Mouse (Mus musculus) limb, embryonic 15.5 days (tissue): ENCODE measurements around the gene Olfr427. TPM values are rescaled to one million over a fixed set of nuclear protein-coding genes. Genes with fewer than 3 reads are reported as not detected.
"Not testable (repeated sequence)": the region's sequence is repeated elsewhere in the genome, so short reads cannot be mapped to it uniquely, and the experiment has no call there.

ENCODE experiments used
- ATAC-seq: fragments of 200-750 bp; cut with Nextera tagmentation; 2 replicates; pipeline ENCODE4 v1.8.0; 2017; ENCODE audit warnings: low read depth, moderate TSS enrichment; ENCODE audit not compliant: insufficient number of reproducible peaks, low FRiP score, low TSS enrichment
- H3K27ac ChIP-seq: fragments of 300-500 bp; sonication (generic); 2 replicates; pipeline ENCODE4 v1.5.1; 2015; ENCODE audit warnings: moderate library complexity, mild to moderate bottlenecking, inconsistent platforms
- H3K27me3 ChIP-seq: fragments of 300-500 bp; sonication (generic); 2 replicates; pipeline ENCODE4 v1.6.1; 2015; ENCODE audit warnings: inconsistent platforms
- H3K36me3 ChIP-seq: fragments of 300-500 bp; sonication (generic); 2 replicates; pipeline ENCODE4 v1.6.1; 2015; ENCODE audit warnings: inconsistent platforms
- H3K4me1 ChIP-seq: fragments of 300-500 bp; sonication (generic); 2 replicates; pipeline ENCODE4 v1.6.1; 2015; ENCODE audit warnings: inconsistent platforms
- H3K4me2 ChIP-seq: fragments of 300-500 bp; sonication (generic); 2 replicates; pipeline ENCODE4 v1.6.1; 2015; ENCODE audit warnings: mild to moderate bottlenecking, inconsistent platforms
- H3K4me3 ChIP-seq: fragments of 300-500 bp; sonication (generic); 2 replicates; pipeline ENCODE4 v1.5.1; 2015; ENCODE audit warnings: mild to moderate bottlenecking, inconsistent platforms
- H3K9ac ChIP-seq: fragments of 300-500 bp; sonication (generic); 2 replicates; pipeline ENCODE4 v1.6.1; 2015; ENCODE audit warnings: inconsistent platforms
- H3K9me3 ChIP-seq: fragments of 300-500 bp; sonication (generic); 2 replicates; pipeline ENCODE4 v1.6.1; 2016; ENCODE audit warnings: inconsistent platforms
- WGBS: fragments of 180-500 bp; shearing (Covaris S2); methylation state at CpG from one replicate; pipeline ENCODE4 v1.1.7; 2015; 5-methylcytosine and 5-hydroxymethylcytosine counted together
- polyA plus RNA-seq: library from polyadenylated mRNA; unstranded; fragments of >200 nt; fragmentation: Nextera tagmentation; extraction: Ambion mirVana; gene quantifications from 2 replicates; pipeline ENCODE4 v1.2.1, GENCODE M21; 2015

The Olfr427 gene
- not detected in 2 replicates for polyA plus RNA-seq

GRCm38 (mm10) chr1:174096591-174096990 lies at the start of gene Olfr427:
Gene Olfr427 (plus strand): TSS chr1:174096891.
- ATAC-seq, result no peak
- H3K27ac ChIP-seq, result no peak within 1 kb of the TSS
- H3K36me3 ChIP-seq, result no peaks in the 10 kb centered on the region
- H3K4me2 ChIP-seq, result no peak within 1 kb of the TSS
- WGBS, result 77% methylated on average over 1 of the region's 1 CpGs
- H3K9ac ChIP-seq, result no peak within 1 kb of the TSS
- H3K4me1 ChIP-seq, result no peaks in the 10 kb centered on the region
- H3K27me3 ChIP-seq, result no peaks in the 10 kb centered on the region
- H3K4me3 ChIP-seq, result no peak within 1 kb of the TSS
- H3K9me3 ChIP-seq, result no peaks in the 10 kb centered on the region

DNA sequence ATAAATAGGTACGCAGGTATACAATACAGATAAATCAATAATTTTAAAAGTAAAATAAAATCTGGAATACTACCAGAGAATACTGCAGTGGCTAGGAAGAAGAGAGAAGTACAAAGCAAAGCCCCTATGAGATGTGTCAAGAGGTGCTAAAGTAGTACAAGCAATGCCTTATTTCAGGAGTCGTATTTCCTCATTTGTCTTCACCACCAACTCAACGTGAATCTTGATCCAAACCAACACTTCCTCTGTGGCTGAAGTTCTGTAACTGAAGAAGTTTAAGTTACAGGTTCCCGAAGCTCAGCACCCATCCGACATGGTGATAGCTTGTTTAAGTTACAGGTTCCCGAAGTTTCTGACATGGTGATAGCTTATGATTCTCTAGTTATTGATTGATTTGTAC lies 48.5 kb upstream of the Olfr427 start:
- H3K27me3 ChIP-seq, H3K4me3 ChIP-seq, H3K27ac ChIP-seq, H3K9me3 ChIP-seq, H3K4me1 ChIP-seq, H3K4me2 ChIP-seq, ATAC-seq, H3K36me3 ChIP-seq, H3K9ac ChIP-seq: not testable (repeated sequence)
- 78% methylated on average over 6 of the region's 6 CpGs for WGBS

- Histone ChIP-seq H3K4me3 (no peak within 1 kb of the TSS), H3K27me3 (no peaks in the 10 kb centered on the region), H3K9ac (no peak within 1 kb of the TSS), H3K4me1 (no peaks in the 10 kb centered on the region), H3K27ac (no peak within 1 kb of the TSS), H3K4me2 (no peak within 1 kb of the TSS), H3K9me3 (no peaks in the 10 kb centered on the region), H3K36me3 (no peaks in the 10 kb centered on the region)
- no peak for ATAC-seq
- WGBS, result 60% methylated on average over 2 of the region's 2 CpGs
These were observed 47.8 kb upstream of the Olfr427 start, which contains the start of gene Olfr432 for GRCm38 (mm10) chr1:174048893-174049292. Gene Olfr432 (plus strand): TSS chr1:174049205.

- H3K4me1 ChIP-seq, H3K9me3 ChIP-seq, H3K9ac ChIP-seq, H3K27ac ChIP-seq, ATAC-seq, H3K36me3 ChIP-seq, H3K27me3 ChIP-seq, H3K4me3 ChIP-seq, H3K4me2 ChIP-seq: not testable (repeated sequence)
- 59% methylated on average over 4 of the region's 4 CpGs for WGBS
These were observed 47.3 kb upstream of the Olfr427 start for GRCm38 (mm10) chr1:174049357-174049756.

GRCm38 (mm10) chr1:174050532-174050931 lies 46.2 kb upstream of the Olfr427 start:
- no peak for ATAC-seq
- Histone ChIP-seq H3K9ac (no peak overlapping the region), H3K4me1 (no peaks in the 10 kb centered on the region), H3K9me3 (no peaks in the 10 kb centered on the region), H3K4me2 (no peak overlapping the region), H3K36me3 (no peaks in the 10 kb centered on the region), H3K27me3 (no peaks in the 10 kb centered on the region), H3K4me3 (no peak overlapping the region), H3K27ac (no peak overlapping the region)
- WGBS, result 87% methylated on average over 4 of the region's 4 CpGs

GRCm38 (mm10) chr1:174051515-174051914 lies 45.2 kb upstream of the Olfr427 start:
- Histone ChIP-seq H3K27me3 (no peaks in the 10 kb centered on the region), H3K9me3 (no peaks in the 10 kb centered on the region), H3K4me3 (no peak overlapping the region), H3K4me1 (no peaks in the 10 kb centered on the region), H3K36me3 (no peaks in the 10 kb centered on the region), H3K27ac (no peak overlapping the region), H3K4me2 (no peak overlapping the region), H3K9ac (no peak overlapping the region)
- ATAC-seq, result no peak
- 85% methylated on average over 4 of the region's 4 CpGs for WGBS

DNA sequence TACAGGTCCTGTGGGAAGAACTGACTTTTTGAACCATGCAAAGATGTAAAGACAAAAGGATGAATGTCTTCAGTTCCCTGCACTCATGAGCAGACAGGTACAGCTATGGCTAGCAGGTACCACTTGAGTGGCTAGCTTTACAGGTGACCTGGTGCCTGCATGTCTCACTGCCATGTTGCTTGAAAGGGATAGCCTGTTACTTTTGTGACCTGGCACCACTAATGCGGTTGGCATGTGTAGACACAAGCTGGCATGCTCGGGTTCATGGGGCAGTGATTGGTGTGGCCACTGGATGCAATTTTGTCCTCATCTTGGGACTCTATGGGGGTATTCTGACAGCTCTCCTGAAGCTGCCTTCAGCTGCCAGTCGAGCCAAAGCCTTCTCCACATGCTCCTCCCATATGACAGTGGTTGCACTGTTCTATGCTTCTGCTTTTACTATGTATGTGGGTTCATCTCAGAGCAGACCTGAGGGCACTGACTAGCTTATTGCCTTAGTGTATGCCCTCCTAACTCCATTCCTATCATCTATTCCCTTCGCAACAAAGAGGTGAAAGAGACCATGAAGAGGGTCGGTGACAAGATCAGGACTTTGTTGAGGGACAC lies 44.7 kb upstream of the Olfr427 start:
- ATAC-seq, result no peak

DNA sequence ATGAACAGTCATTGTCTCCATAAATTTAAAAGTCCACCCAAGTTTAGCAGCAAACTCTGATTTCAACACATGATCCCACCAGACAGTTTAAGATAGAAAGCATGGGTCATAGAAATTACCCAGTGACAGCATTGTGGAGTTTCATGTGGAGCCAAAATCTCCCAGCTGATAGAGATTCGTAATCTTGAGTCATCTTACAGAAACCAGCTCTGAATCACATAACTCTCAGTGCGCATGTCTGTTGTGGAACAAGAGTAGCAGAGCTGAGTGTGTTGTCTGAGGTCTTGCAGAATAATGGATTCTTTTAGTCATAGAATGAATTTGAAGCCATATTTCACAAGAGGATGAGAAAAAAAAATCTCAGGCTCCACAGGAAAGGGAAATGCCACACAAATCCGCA lies 43.7 kb upstream of the Olfr427 start:
- no peaks in the 10 kb centered on the region for H3K36me3 ChIP-seq
- no peak overlapping the region for H3K27ac ChIP-seq
- no peaks in the 10 kb centered on the region for H3K27me3 ChIP-seq
- WGBS, result 82% methylated on average over 3 of the region's 3 CpGs
- no peaks in the 10 kb centered on the region for H3K9me3 ChIP-seq
- H3K4me3 ChIP-seq, result no peak overlapping the region
- H3K4me1 ChIP-seq, result no peaks in the 10 kb centered on the region
- H3K4me2 ChIP-seq, result no peak overlapping the region
- ATAC-seq, result no peak
- H3K9ac ChIP-seq, result no peak overlapping the region

More for the DNA sequence above, 44.7 kb upstream of the Olfr427 start:
- H3K27me3 ChIP-seq, result no peaks in the 10 kb centered on the region
- H3K27ac ChIP-seq, result no peak overlapping the region
- H3K4me3 ChIP-seq, result no peak overlapping the region
- WGBS, result 81% methylated on average over 5 of the region's 5 CpGs
- H3K4me2 ChIP-seq, result no peak overlapping the region
- H3K9me3 ChIP-seq, result no peaks in the 10 kb centered on the region
- H3K4me1 ChIP-seq, result no peaks in the 10 kb centered on the region
- H3K9ac ChIP-seq, result no peak overlapping the region
- H3K36me3 ChIP-seq, result no peaks in the 10 kb centered on the region

DNA sequence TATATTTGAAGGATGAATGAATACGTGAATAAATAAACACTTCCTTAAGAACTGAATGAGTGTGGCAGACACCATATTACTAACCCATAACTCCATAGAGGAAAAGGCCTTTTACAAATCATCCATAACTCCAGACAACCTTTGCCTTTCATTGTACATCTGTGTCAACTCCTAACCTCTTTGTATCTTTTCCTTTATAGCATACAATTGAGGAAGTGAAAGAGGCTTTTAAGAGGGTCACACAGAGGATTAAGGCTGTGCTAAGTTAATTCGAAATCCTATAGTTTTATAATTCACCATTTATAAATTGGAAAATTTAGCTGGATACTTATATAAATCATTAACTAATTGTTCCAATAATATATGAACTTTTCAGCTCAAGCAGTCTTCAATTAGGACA lies 41.4 kb upstream of the Olfr427 start:
- 81% methylated on average over 2 of the region's 2 CpGs for WGBS
- H3K9ac ChIP-seq, result no peak overlapping the region
- no peak overlapping the region for H3K27ac ChIP-seq
- H3K4me1 ChIP-seq, result no peaks in the 10 kb centered on the region
- no peak overlapping the region for H3K4me3 ChIP-seq
- ATAC-seq, result no peak
- H3K4me2 ChIP-seq, result no peak overlapping the region
- H3K36me3 ChIP-seq, result no peaks in the 10 kb centered on the region
- no peaks in the 10 kb centered on the region for H3K27me3 ChIP-seq
- H3K9me3 ChIP-seq, result no peaks in the 10 kb centered on the region

- H3K27me3 ChIP-seq, result no peaks in the 10 kb centered on the region
- H3K4me2 ChIP-seq, result no peak within 1 kb of the TSS
- no peaks in the 10 kb centered on the region for H3K9me3 ChIP-seq
- H3K4me1 ChIP-seq, result no peaks in the 10 kb centered on the region
- no peak within 1 kb of the TSS for H3K9ac ChIP-seq
- no peak within 1 kb of the TSS for H3K4me3 ChIP-seq
- no peak within 1 kb of the TSS for H3K27ac ChIP-seq
- H3K36me3 ChIP-seq, result no peaks in the 10 kb centered on the region
- 76% methylated on average over 3 of the region's 3 CpGs for WGBS
- no peak for ATAC-seq
These were observed 30.4 kb upstream of the Olfr427 start, which contains the start of gene Olfr430 for GRCm38 (mm10) chr1:174066305-174066704. Gene Olfr430 (plus strand): TSS chr1:174066605.

DNA sequence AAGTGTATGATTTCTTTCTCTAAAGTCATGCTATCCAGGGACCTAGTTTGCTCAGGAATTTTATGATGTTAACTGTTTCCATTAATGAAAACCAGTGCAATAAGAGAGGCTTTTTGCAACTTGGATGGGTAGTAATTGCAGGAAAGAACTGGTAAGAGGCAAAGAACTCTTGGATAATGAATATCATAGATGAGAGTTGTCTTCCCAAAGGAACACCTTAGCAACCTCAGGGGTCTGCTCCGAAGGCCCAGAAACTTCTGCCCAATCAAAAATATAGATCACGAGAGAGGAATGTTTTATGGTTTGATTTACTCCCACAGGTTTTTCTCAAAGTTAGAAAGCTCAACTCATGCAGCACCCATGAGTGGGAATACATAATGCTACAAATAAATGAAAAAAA lies 12.7 kb upstream of the Olfr427 start, which contains the start of gene Olfr429:
Olfr429 (plus strand) TSS at position 301 of the 400 bp plus-strand sequence.
- H3K36me3 ChIP-seq, result no peaks in the 10 kb centered on the region
- no peaks in the 10 kb centered on the region for H3K27me3 ChIP-seq
- no peak within 1 kb of the TSS for H3K27ac ChIP-seq
- H3K9ac ChIP-seq, result no peak within 1 kb of the TSS
- no peaks in the 10 kb centered on the region for H3K4me1 ChIP-seq
- H3K4me3 ChIP-seq, result no peak within 1 kb of the TSS
- ATAC-seq, result no peak
- no peaks in the 10 kb centered on the region for H3K9me3 ChIP-seq
- H3K4me2 ChIP-seq, result no peak within 1 kb of the TSS
- WGBS, result 85% methylated on average over 2 of the region's 2 CpGs

- Histone ChIP-seq H3K9me3 (no peaks in the 10 kb centered on the region), H3K9ac (no peak overlapping the region), H3K36me3 (no peaks in the 10 kb centered on the region), H3K27me3 (no peaks in the 10 kb centered on the region), H3K4me1 (no peaks in the 10 kb centered on the region), H3K4me3 (no peak overlapping the region), H3K4me2 (no peak overlapping the region), H3K27ac (no peak overlapping the region)
- WGBS, result 65% methylated on average over 2 of the region's 2 CpGs
- no peak for ATAC-seq
These were observed 7.0 kb downstream of the Olfr427 start for GRCm38 (mm10) chr1:174103735-174104134.

DNA sequence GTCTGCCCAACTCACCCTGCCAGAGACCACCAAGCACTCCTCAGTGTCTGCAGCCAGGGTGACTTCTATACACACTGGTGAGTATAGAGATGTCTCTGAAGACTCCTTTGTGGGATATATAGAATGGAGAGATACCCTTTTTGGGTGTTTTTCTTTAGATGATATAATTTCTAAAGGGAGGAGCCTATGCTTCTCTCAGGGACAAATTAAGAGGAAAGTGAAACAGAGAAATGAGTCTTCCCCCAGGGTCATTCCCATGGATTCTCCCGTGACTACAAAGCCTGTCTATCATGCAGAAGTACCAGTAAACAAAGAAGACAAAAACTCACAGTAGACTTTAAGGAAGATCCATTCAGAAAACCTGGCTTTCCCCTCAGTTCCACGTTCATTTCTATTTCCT lies 24.4 kb downstream of the Olfr427 start, which contains the start of gene Olfr231:
Olfr231 (minus strand) TSS at position 101 of the 400 bp plus-strand sequence.
- WGBS, result 59% methylated on average over 2 of the region's 2 CpGs
- no peaks in the 10 kb centered on the region for H3K36me3 ChIP-seq
- H3K9ac ChIP-seq, result no peak within 1 kb of the TSS
- H3K9me3 ChIP-seq, result no peaks in the 10 kb centered on the region
- no peak within 1 kb of the TSS for H3K4me2 ChIP-seq
- no peak for ATAC-seq
- no peaks in the 10 kb centered on the region for H3K27me3 ChIP-seq
- H3K4me1 ChIP-seq, result no peaks in the 10 kb centered on the region
- no peak within 1 kb of the TSS for H3K27ac ChIP-seq
- H3K4me3 ChIP-seq, result no peak within 1 kb of the TSS
